Mouse (Mus musculus): ENCODE results near the gene Tnrc6c. TPM values are rescaled to one million over a fixed set of nuclear protein-coding genes. Genes with fewer than 3 reads are reported as not detected.
"Not testable (repeated sequence)": the region's sequence is repeated elsewhere in the genome, so short reads cannot be mapped to it uniquely, and the experiment has no call there.

The Tnrc6c gene
- polyA plus RNA-seq, 1 experiment from 2014 or later, result 6.6 TPM

DNA sequence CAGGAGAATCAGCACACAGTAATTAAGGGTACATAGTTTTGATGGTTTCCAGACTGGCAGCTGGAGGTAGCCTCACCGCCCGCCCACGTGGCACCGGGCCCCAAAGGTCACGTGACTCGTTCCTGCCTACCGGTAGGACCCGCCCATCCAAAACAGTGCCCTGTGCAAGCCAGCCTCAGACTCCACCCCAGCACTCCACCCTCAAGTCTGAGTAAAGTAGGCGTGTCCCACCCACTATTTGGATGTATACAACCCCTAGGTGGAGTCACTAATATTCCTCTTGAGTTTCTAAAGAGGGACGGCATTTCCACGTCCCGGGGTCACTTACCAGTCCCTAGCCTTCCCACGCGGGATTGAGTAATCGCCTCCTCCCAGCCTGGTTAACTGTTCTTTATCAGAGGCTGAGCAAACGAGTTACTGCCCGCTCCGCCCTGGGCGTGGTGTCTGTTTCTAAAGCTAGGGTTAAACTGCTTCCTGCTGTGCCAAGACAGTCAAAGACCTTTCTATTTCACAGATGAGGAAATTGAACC lies 126.6 kb downstream of the Tnrc6c start:
- Histone ChIP-seq H3K36me3 (peaks cover 10% of the 10 kb centered on the region; the same call in 1 of the 2 replicates), H3K27me3 (no peaks in the 10 kb centered on the region; the same call in 1 of the 2 replicates), H3K4me2 (peak overlapping the region; percentile 96), H3K4me3 (peak overlapping the region; percentile 61), H3K27ac (peak overlapping the region; percentile 92), H3K4me1 (replicated peaks) (peaks cover 60% of the 10 kb centered on the region), H3K9ac (peak overlapping the region; percentile 62), H3K9me3 (replicated peaks) (no peaks in the 10 kb centered on the region)
- under 1% methylated on average over 19 of the region's 19 CpGs for WGBS
- peak; percentile 70 for ATAC-seq (replicated peaks; ENCODE audit: insufficient number of reproducible peaks, insufficient read depth, low FRiP score, low read depth)

DNA sequence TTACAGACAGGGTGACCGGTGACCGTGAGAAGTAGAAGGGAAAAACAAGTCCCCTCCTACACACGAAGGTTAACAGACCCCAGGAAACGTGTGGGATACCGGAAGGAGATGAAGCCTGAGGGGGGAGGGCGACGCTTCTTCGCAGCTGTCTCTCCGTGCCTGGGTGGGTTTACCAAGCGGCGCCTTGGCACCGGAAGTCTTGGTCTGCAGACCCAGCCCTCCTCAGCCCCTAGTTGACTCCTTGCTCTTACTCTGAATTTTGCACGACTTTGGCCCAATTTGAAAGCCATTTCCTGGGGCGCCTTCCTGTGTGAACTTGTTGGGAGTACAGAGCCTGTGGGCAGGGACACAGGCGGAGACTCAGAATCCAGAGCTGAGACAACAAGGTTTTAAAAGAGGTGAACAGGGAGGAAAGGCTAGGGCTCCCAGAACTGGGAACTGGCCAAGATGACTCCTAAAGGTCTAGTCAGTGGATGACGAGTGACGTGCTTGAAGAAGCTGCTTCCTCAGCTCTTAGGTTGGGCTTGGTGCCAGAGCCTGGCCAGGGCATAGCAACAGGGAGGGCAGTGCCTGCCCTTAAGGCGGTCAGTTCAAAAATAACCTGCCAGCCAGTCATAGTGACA lies 127.2 kb downstream of the Tnrc6c start:
- peaks cover 63% of the 10 kb centered on the region for H3K4me1 ChIP-seq (replicated peaks)
- ATAC-seq (replicated peaks; ENCODE audit: insufficient number of reproducible peaks, insufficient read depth, low FRiP score, low read depth), result 0 out of 2 replicates have a peak, but pooled peaks have one; percentile 5
- peaks cover 6% of the 10 kb centered on the region; the same call in 1 of the 2 replicates for H3K36me3 ChIP-seq
- WGBS, result 8% methylated on average over 18 of the region's 18 CpGs
- H3K9ac ChIP-seq, result peak overlapping the region; percentile 62
- H3K27me3 ChIP-seq, result no peaks in the 10 kb centered on the region; the same call in 1 of the 2 replicates
- no peaks in the 10 kb centered on the region for H3K9me3 ChIP-seq (replicated peaks)
- peak overlapping the region; percentile 96 for H3K4me2 ChIP-seq
- H3K27ac ChIP-seq, result peak overlapping the region; percentile 92
- H3K4me3 ChIP-seq, result peak overlapping the region; percentile 61

DNA sequence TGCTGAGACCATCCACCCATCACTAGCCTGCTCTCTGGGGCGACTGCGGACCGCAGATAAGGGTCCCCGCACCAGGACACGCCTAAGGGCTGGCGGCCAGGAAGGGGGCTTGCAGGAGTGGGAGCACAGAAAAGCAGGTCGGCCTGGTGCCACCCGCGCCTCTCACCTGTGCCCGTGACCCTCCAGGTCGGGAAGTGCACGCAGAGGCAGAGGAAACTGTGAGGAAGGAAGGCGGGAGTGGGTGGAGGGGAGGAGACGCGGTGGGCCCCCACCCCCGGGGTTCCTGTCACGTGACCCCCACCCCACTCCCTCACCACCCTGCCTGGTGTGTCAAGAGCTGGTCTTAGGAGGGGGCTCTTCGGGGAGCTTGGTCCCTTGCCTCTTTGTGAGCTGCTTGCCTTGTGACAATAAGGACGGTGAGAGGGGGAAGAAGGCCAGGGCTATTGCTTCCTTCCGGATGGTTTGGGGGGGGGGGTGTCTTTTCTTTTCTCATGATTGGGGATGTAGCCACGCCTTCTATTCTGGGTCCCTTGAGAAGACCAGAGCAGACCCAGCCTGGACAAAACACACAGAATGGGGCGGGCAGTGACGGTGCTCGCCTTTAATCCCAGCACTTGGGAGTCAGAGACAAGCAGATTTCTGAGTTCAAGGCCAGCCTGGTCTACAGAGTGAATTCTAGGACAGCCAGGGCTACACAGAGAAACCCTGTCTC lies 128.1 kb downstream of the Tnrc6c start, which contains the start of the genes Tmc8 and Tmc6:
TSS of gene Tmc8 (plus strand) at position 84 of the 712 bp plus-strand sequence.
TSS of gene Tmc6 (minus strand) at position 206 of the 712 bp plus-strand sequence.
- peaks cover 1% of the 10 kb centered on the region; the same call in 1 of the 2 replicates for H3K36me3 ChIP-seq
- H3K9ac ChIP-seq, result peak within 1 kb of the TSS; percentile 62
- ATAC-seq (replicated peaks; ENCODE audit: insufficient number of reproducible peaks, insufficient read depth, low FRiP score, low read depth), result no peak; the same call in 1 of the 2 replicates
- H3K27ac ChIP-seq, result peak within 1 kb of the TSS; percentile 92
- peaks cover 63% of the 10 kb centered on the region for H3K4me1 ChIP-seq (replicated peaks)
- no peaks in the 10 kb centered on the region for H3K9me3 ChIP-seq (replicated peaks)
- 37% methylated on average over 24 of the region's 24 CpGs for WGBS
- peak within 1 kb of the TSS; percentile 96 for H3K4me2 ChIP-seq
- H3K4me3 ChIP-seq, result peak within 1 kb of the TSS; percentile 61
- H3K27me3 ChIP-seq, result no peaks in the 10 kb centered on the region; the same call in 1 of the 2 replicates

DNA sequence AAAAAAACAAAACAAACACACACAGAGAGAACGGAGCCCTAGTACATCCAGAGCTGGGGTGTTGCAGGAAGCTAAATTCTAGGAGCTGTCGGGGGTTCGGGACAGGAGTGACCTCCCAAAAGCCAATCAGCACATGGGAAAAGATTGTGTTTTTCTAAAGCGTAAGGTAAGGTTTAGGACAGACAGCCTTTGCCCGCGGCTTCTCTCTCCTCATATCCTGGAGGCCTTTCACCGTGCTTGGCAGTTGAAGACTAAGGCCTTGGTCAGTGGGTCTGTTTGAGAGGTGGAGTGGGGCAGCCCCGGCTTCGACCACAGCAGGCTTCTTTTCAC lies 128.6 kb downstream of the Tnrc6c start:
- Histone ChIP-seq H3K4me2 (peak overlapping the region; percentile 96), H3K36me3 (no peaks in the 10 kb centered on the region; the same call in 1 of the 2 replicates), H3K9me3 (replicated peaks) (no peaks in the 10 kb centered on the region), H3K27ac (peak overlapping the region; percentile 92), H3K4me3 (peak overlapping the region; percentile 61), H3K4me1 (replicated peaks) (peaks cover 59% of the 10 kb centered on the region), H3K27me3 (no peaks in the 10 kb centered on the region; the same call in 1 of the 2 replicates), H3K9ac (peak overlapping the region; percentile 11)
- no peak for ATAC-seq (replicated peaks; ENCODE audit: insufficient number of reproducible peaks, insufficient read depth, low FRiP score, low read depth)
- WGBS, result 48% methylated on average over 9 of the region's 9 CpGs

DNA sequence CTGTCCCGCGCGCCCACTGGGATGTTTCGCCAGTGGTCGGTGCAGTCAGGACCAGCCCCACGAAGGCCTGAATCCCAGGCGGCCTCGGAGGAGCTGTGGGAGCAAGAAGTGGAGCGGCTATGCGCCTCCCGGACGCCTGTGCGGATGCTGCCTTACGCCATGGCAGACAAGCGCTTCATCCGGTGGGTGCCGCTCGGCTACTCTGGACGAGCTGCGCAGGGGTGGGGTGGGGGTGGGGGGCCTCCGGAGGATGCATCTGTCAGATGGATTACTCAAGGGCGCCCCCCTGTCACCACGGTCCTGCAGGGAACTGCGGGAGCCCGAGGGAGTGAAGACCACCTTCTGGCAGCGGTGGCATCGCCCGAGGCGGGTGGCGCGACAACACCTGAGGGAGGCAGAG lies 129.0 kb downstream of the Tnrc6c start:
- Histone ChIP-seq H3K27ac (peak overlapping the region; percentile 92), H3K4me1 (replicated peaks) (peaks cover 56% of the 10 kb centered on the region), H3K4me2 (peak overlapping the region; percentile 96), H3K27me3 (no peaks in the 10 kb centered on the region; the same call in 1 of the 2 replicates), H3K4me3 (peak overlapping the region; percentile 61), H3K9ac (peak overlapping the region; percentile 11), H3K36me3 (no peaks in the 10 kb centered on the region; the same call in 1 of the 2 replicates), H3K9me3 (replicated peaks) (no peaks in the 10 kb centered on the region)
- WGBS, result 3% methylated on average over 31 of the region's 31 CpGs
- peak; percentile 11; the same call in 1 of the 2 replicates for ATAC-seq (replicated peaks; ENCODE audit: insufficient number of reproducible peaks, insufficient read depth, low FRiP score, low read depth)

DNA sequence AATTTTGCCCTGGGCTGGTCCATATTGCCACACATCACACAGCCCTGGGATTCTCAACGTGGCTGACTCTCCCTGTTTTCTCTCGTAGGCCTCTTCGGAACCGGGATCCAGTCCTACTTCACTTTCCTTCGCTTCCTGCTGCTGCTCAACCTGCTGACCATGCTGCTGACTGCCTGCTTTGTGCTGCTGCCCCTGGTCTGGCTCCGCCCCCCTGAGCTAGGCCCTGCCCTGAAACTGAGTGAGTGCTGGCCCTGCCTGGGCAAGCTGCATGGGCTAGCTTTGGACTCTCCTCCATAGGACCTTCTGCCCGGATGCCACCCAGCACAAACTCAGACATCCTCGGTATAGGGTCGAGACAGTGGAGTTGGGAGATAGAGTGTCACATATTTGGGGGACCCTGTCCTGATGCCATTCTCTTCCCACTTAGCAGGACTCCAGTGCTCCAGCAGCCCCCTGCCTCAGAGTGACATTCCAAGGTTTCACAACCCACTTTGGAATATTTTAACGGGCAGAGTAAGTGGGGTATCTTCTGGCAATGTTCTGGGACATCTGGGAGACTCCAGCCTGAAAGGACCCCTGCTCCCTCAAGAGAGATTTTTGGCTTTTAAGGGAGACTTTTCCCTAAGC lies 129.7 kb downstream of the Tnrc6c start:
- Histone ChIP-seq H3K36me3 (no peaks in the 10 kb centered on the region), H3K9me3 (replicated peaks) (no peaks in the 10 kb centered on the region), H3K27ac (peak overlapping the region; percentile 39), H3K4me1 (replicated peaks) (peaks cover 49% of the 10 kb centered on the region), H3K27me3 (no peaks in the 10 kb centered on the region; the same call in 1 of the 2 replicates), H3K9ac (no peak overlapping the region), H3K4me2 (peak overlapping the region; percentile 96), H3K4me3 (peak overlapping the region; percentile 61)
- ATAC-seq (replicated peaks; ENCODE audit: insufficient number of reproducible peaks, insufficient read depth, low FRiP score, low read depth), result no peak
- 44% methylated on average over 10 of the region's 10 CpGs for WGBS

DNA sequence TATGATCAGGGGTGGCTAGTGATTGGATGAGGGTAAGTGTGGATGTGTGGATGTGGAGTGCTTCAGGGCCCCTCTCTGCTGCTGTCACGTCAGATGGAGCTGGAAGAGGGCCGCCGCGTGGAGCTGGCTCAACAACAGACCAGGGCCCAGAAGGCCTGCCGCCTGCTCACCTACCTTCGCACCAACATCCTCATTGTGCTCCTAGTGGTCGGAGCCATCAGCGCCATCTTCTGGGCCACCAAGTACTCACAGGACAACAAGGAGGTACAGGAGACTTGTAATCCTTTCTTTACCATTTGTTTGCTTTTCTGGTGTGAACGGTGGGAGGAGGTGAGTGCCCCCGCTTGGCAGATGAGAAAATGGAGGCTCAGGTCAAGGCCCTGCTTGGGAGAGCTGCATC lies 132.2 kb downstream of the Tnrc6c start:
- Histone ChIP-seq H3K4me1 (replicated peaks) (peaks cover 36% of the 10 kb centered on the region), H3K27ac (no peak overlapping the region), H3K9me3 (replicated peaks) (no peaks in the 10 kb centered on the region), H3K36me3 (no peaks in the 10 kb centered on the region), H3K4me3 (no peak overlapping the region), H3K9ac (no peak overlapping the region), H3K27me3 (peaks cover 1% of the 10 kb centered on the region), H3K4me2 (no peak overlapping the region)
- ATAC-seq (replicated peaks; ENCODE audit: insufficient number of reproducible peaks, insufficient read depth, low FRiP score, low read depth), result no peak
- 16% methylated on average over 10 of the region's 10 CpGs for WGBS

DNA sequence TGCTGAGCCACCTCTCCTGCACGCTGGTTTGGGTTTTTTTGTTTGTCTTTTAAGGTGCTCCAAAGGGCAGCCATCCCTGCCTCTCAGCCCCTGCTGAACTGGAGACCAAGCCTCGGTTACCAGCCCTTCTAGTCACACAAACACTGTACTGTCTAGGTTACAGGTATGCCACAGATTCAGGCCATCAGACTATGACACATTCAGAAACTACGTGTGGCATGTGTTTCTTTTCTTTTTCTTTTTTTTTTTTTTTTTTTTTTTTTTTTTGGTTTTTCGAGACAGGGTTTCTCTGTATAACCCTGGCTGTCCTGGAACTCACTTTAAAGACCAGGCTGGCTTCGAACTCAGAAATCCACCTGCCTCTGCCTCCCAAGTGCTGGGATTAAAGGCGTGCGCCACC lies 134.4 kb downstream of the Tnrc6c start:
- ATAC-seq (replicated peaks; ENCODE audit: insufficient number of reproducible peaks, insufficient read depth, low FRiP score, low read depth); H3K9ac ChIP-seq; H3K36me3 ChIP-seq; H3K27ac ChIP-seq; H3K9me3 ChIP-seq (replicated peaks); H3K27me3 ChIP-seq; H3K4me3 ChIP-seq; H3K4me2 ChIP-seq: not testable (repeated sequence)
- WGBS, result 79% methylated on average over 7 of the region's 7 CpGs
- H3K4me1 ChIP-seq (replicated peaks), result peaks cover 25% of the 10 kb centered on the region

DNA sequence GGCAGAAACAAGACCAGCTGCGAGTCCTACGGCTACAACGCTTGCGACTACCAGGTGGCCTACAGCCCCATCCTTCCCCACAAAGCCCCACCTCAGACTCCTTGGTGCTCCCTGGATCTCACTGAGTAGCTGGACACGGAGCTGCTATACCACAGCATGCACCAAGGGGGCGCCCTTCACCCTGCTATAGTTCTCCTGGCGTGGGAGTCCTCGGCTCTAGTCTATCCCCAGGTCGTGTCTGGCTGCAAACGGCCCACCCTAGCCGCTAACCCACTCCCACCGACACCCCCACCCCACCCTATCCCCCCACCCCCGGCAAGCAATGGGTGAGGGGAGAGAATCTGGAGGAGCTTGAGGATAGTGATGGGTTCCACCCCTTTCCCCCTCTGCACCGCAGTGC lies 136.2 kb downstream of the Tnrc6c start:
- Histone ChIP-seq H3K9ac (no peak overlapping the region), H3K4me3 (peak overlapping the region; percentile 16), H3K27ac (no peak overlapping the region), H3K9me3 (replicated peaks) (no peaks in the 10 kb centered on the region), H3K36me3 (no peaks in the 10 kb centered on the region), H3K4me2 (peak overlapping the region; percentile 54), H3K27me3 (peaks cover 8% of the 10 kb centered on the region; the same call in 1 of the 2 replicates), H3K4me1 (replicated peaks) (peaks cover 25% of the 10 kb centered on the region)
- ATAC-seq (replicated peaks; ENCODE audit: insufficient number of reproducible peaks, insufficient read depth, low FRiP score, low read depth), result peak; percentile 41
- WGBS, result 6% methylated on average over 14 of the region's 14 CpGs

DNA sequence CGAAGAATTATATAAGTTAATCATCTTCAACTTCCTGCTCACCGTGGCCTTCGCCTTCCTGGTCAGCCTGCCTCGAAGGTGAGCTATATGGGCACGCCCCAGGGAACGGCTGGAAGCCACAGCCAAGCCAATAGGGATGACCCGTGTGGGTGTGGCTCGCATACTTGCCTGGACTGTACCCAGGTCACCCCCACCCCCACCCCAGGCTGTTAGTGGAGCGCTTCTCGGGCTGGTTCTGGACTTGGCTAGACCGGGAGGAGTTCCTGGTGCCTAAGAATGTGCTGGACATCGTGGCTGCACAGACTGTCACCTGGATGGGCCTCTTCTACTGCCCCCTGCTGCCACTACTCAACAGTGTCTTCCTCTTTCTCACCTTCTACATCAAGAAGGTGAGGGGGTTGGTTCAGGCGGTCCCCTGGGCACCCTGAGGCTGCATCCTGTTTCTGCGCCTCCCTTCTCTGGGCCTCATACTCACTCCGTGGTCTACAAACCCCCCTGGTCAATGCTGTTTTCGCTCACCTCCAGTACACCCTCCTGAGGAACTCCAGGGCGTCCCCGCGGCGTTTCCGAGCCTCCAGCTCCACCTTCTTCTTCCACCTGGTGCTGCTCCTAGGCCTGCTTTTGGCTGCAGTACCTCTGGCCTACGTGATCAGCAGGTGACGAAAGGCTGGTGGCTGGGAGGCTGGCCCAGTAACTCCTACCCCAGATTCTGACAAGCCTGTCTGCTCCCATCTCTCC lies 136.8 kb downstream of the Tnrc6c start:
- 37% methylated on average over 23 of the region's 23 CpGs for WGBS

More for the DNA sequence above, 136.8 kb downstream of the Tnrc6c start:
- H3K27me3 ChIP-seq, result peaks cover 8% of the 10 kb centered on the region; the same call in 1 of the 2 replicates
- peaks cover 25% of the 10 kb centered on the region for H3K4me1 ChIP-seq (replicated peaks)
- no peaks in the 10 kb centered on the region for H3K9me3 ChIP-seq (replicated peaks)
- H3K36me3 ChIP-seq, result no peaks in the 10 kb centered on the region
- peak; percentile 31 for ATAC-seq (replicated peaks; ENCODE audit: insufficient number of reproducible peaks, insufficient read depth, low FRiP score, low read depth)
- H3K4me2 ChIP-seq, result peak overlapping the region; percentile 54
- H3K4me3 ChIP-seq, result peak overlapping the region; percentile 16
- no peak overlapping the region for H3K27ac ChIP-seq
- H3K9ac ChIP-seq, result no peak overlapping the region
